ENCODE assay signal across 8 mouse cellular contexts in the genomic region with DNA sequence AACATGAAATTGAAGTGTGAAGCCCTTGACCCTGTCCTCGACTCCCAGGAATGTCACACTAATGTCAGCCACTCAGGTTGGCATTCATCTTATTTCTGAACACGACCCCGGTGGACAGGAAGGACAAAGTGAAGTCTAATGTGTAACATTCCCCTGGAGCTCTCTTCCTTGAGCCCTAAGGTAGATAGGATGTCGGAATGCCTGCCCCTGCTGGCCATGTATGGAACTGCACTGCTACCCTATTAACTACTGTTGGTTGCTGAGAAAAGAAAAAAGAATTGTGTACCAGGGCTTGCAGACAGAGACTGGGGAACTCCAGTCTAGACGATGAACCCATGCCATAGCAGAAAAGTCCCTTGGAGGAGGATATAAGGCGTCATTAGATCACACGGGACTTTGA.
DNase-seq lines count a peak whose midpoint lies in the region; ATAC-seq and TF ChIP-seq lines count a peak whose summit lies in the region.

No protein-coding gene starts in this region.

- H3K79me2 ChIP-seq in CH12.LX (replicated peaks; ENCODE audit: control insufficient read depth, extremely low read depth, insufficient read depth, poor library complexity, severe bottlenecking) = no peaks in the 10 kb centered on the region

- no peak overlapping the region for H3K4me2 ChIP-seq in intestine, postnatal 0 days (replicated peaks; ENCODE audit: low read depth)
- H3K4me2 ChIP-seq in intestine, embryonic 16.5 days (ENCODE audit: low read depth, low read length) = no peak overlapping the region
- no peak overlapping the region for H3K4me2 ChIP-seq in CH12.LX (ENCODE audit: insufficient read depth, low read depth, poor library complexity, severe bottlenecking)
- no peak overlapping the region for H3K4me2 ChIP-seq in midbrain, postnatal 0 days (ENCODE audit: low read depth, low read length, poor library complexity, severe bottlenecking)

- ATAC-seq in intestine, postnatal 0 days = no peak
- ATAC-seq in intestine, embryonic 16.5 days = no peak
- ATAC-seq in midbrain, postnatal 0 days (ENCODE audit: low FRiP score) = no peak
- no peak for ATAC-seq in erythroblast, adult 5-6 weeks (replicated peaks; ENCODE audit: low FRiP score, poor library complexity, severe bottlenecking)

- in situ Hi-C loops in CH12.LX (cut with MboI; ENCODE audit: low pct_ligation_motif_present, low pct_unique_long_range_greater_than_20kb, low sequenced_read_pairs) = no loop called here

- no peak overlapping the region for H3K9ac ChIP-seq in intestine, postnatal 0 days (ENCODE audit: low read depth, low read length)
- no peak overlapping the region for H3K9ac ChIP-seq in intestine, embryonic 16.5 days (ENCODE audit: low read depth, low read length)
- no peak overlapping the region for H3K9ac ChIP-seq in CH12.LX (ENCODE audit: insufficient read depth, low read depth)
- H3K9ac ChIP-seq in midbrain, postnatal 0 days (replicated peaks; ENCODE audit: low read length, poor library complexity, severe bottlenecking) = no peak overlapping the region

- no peak for TF ChIP-seq EP300 in CH12.LX (IDR thresholded peaks at IDR 0.05; ENCODE audit: low read length)

- no peaks in the 10 kb centered on the region for H3K27me3 ChIP-seq in intestine, postnatal 0 days (replicated peaks; ENCODE audit: control insufficient read depth, insufficient read depth, low read length)
- no peaks in the 10 kb centered on the region for H3K27me3 ChIP-seq in intestine, embryonic 16.5 days (replicated peaks; ENCODE audit: control insufficient read depth, insufficient read depth, low read length)
- no peaks in the 10 kb centered on the region for H3K27me3 ChIP-seq in CH12.LX (replicated peaks)
- no peaks in the 10 kb centered on the region for H3K27me3 ChIP-seq in midbrain, postnatal 0 days (ENCODE audit: insufficient read depth, low read length)

- no peaks in the 10 kb centered on the region for H3K4me1 ChIP-seq in intestine, postnatal 0 days (replicated peaks; ENCODE audit: control insufficient read depth, insufficient read depth, low read length)
- no peaks in the 10 kb centered on the region for H3K4me1 ChIP-seq in intestine, embryonic 16.5 days (ENCODE audit: control insufficient read depth, insufficient read depth, low read length)
- H3K4me1 ChIP-seq in CH12.LX (ENCODE audit: control insufficient read depth in 1 of 2, insufficient read depth in 2 of 2) = no peaks in the 10 kb centered on the region
- peaks cover 3% of the 10 kb centered on the region; the same call in 1 of the 2 replicates for H3K4me1 ChIP-seq in midbrain, postnatal 0 days (ENCODE audit: insufficient read depth, low read length)

- no peak; the same call in none of the 2 replicates for TF ChIP-seq RAD21 in CH12.LX (IDR thresholded peaks at IDR 0.05; ENCODE audit: low read depth, low read length)

- 30% methylated on average over 7 of the region's 7 CpGs for WGBS in intestine, postnatal 0 days
- WGBS in intestine, embryonic 16.5 days = 31% methylated on average over 7 of the region's 7 CpGs
- WGBS in midbrain, postnatal 0 days = 31% methylated on average over 7 of the region's 7 CpGs

- no peak for TF ChIP-seq POLR2A in CH12.LX (IDR thresholded peaks at IDR 0.05; ENCODE audit: low read depth, low read length)

- H3K4me3 ChIP-seq in intestine, postnatal 0 days (ENCODE audit: low read depth, low read length) = no peak overlapping the region
- H3K4me3 ChIP-seq in intestine, embryonic 16.5 days (ENCODE audit: low read length) = no peak overlapping the region
- no peak overlapping the region for H3K4me3 ChIP-seq in CH12.LX (replicated peaks in 1 of 3; ENCODE audit: low read depth in 2 of 3, low read length in 2 of 3, poor library complexity in 1 of 3)
- no peak overlapping the region for H3K4me3 ChIP-seq in midbrain, postnatal 0 days (ENCODE audit: low read depth, low read length)

- no peak overlapping the region for H3K27ac ChIP-seq in intestine, postnatal 0 days (ENCODE audit: low read depth, low read length)
- no peak overlapping the region for H3K27ac ChIP-seq in intestine, embryonic 16.5 days (ENCODE audit: low read length)
- no peak overlapping the region for H3K27ac ChIP-seq in CH12.LX (ENCODE audit: insufficient read depth, low read depth)
- H3K27ac ChIP-seq in midbrain, postnatal 0 days (ENCODE audit: low read depth, low read length) = no peak overlapping the region

- no peaks in the 10 kb centered on the region for H3K9me3 ChIP-seq in intestine, postnatal 0 days (ENCODE audit: control insufficient read depth)
- H3K9me3 ChIP-seq in intestine, embryonic 16.5 days (ENCODE audit: control insufficient read depth, low read length) = no peaks in the 10 kb centered on the region
- peaks cover 32% of the 10 kb centered on the region for H3K9me3 ChIP-seq in CH12.LX (replicated peaks; ENCODE audit: low read length)
- H3K9me3 ChIP-seq in midbrain, postnatal 0 days (ENCODE audit: low read length) = no peaks in the 10 kb centered on the region

- peak; percentile 88 for TF ChIP-seq CTCF in intestine, postnatal 0 days (IDR thresholded peaks at IDR 0.05; ENCODE audit: low read depth)
- TF ChIP-seq CTCF in CH12.LX (conservative IDR thresholded peaks at IDR 0.05 in 1 of 2, IDR thresholded peaks at IDR 0.05 in 1 of 2; ENCODE audit: low read depth in 2 of 2, low read length in 2 of 2) = peak; percentile 59 to 67; a peak in 3 of 4 replicates
- TF ChIP-seq CTCF in midbrain, postnatal 0 days (IDR thresholded peaks at IDR 0.05) = peak; percentile 90

- peak; percentile 15 for DNase-seq in CH12.LX (ENCODE audit: extremely low read depth)
- peak; percentile 83 for DNase-seq in ZHBTc4 (ENCODE audit: low read depth, low spot score)
- DNase-seq in embryo, embryonic 10.5 days (ENCODE audit: low spot score) = peak; percentile 82
- DNase-seq in kidney, postnatal 25 days = peak; percentile 49 to 68
- peak; percentile 71 for DNase-seq in midbrain, postnatal 0 days (ENCODE audit: low spot score)

- dilution Hi-C loops in CH12.LX (cut with MboI; ENCODE audit: extremely low pct_ligation_motif_present, extremely low pct_unique_long_range_greater_than_20kb, low sequenced_read_pairs) = no loop called here

- no peaks in the 10 kb centered on the region for H3K36me3 ChIP-seq in intestine, postnatal 0 days (ENCODE audit: control insufficient read depth, insufficient read depth)
- H3K36me3 ChIP-seq in intestine, embryonic 16.5 days (ENCODE audit: control insufficient read depth, insufficient read depth, low read length) = no peaks in the 10 kb centered on the region
- no peaks in the 10 kb centered on the region for H3K36me3 ChIP-seq in CH12.LX (replicated peaks in 1 of 2; ENCODE audit: control insufficient read depth in 1 of 2, insufficient read depth in 1 of 2, low read length in 1 of 2)
- H3K36me3 ChIP-seq in midbrain, postnatal 0 days (ENCODE audit: insufficient read depth, low read length) = 0 out of 2 replicates have a peak, but pooled peaks cover 4% of the 10 kb centered on the region

TF ChIP-seq in CH12.LX, 34 proteins besides CTCF, POLR2A, EP300 and RAD21:
- TF ChIP-seq ZKSCAN1 (IDR thresholded peaks at IDR 0.05; ENCODE audit: borderline replicate concordance, low read depth, low read length) = no peak
- TF ChIP-seq SMC3 (IDR thresholded peaks at IDR 0.05; ENCODE audit: low read depth, low read length) = no peak
- no peak for TF ChIP-seq E2F4 (IDR thresholded peaks at IDR 0.05; ENCODE audit: insufficient replicate concordance, low read depth, low read length)
- TF ChIP-seq ELF1 (IDR thresholded peaks at IDR 0.05; ENCODE audit: low read depth, low read length) = no peak
- no peak for TF ChIP-seq TCF12 (IDR thresholded peaks at IDR 0.05; ENCODE audit: low read depth, low read length)
- TF ChIP-seq SIN3A (IDR thresholded peaks at IDR 0.05; ENCODE audit: low read length) = no peak
- no peak for TF ChIP-seq HCFC1 (IDR thresholded peaks at IDR 0.05; ENCODE audit: low read depth, low read length)
- TF ChIP-seq CHD2 (IDR thresholded peaks at IDR 0.05; ENCODE audit: low read length) = no peak
- no peak for TF ChIP-seq MEF2A (IDR thresholded peaks at IDR 0.05; ENCODE audit: borderline replicate concordance, low read depth, low read length)
- TF ChIP-seq NELFE (IDR thresholded peaks at IDR 0.05; ENCODE audit: low read depth, low read length) = no peak
- TF ChIP-seq ETS1 (conservative IDR thresholded peaks at IDR 0.05; ENCODE audit: low read depth, low read length) = no peak
- no peak for TF ChIP-seq JUN (IDR thresholded peaks at IDR 0.05; ENCODE audit: insufficient read depth, low read depth, low read length)

Comparison
In these comparisons a context has a peak if more than half of its experiments do, and no peak if none do; other contexts are left out.
1. DNase-seq: peak in every context shown above with its lines; median percentile 83 in ZHBTc4; 82 in embryo, embryonic 10.5 days; 71 in midbrain, postnatal 0 days; 58 in kidney, postnatal 25 days; 15 in CH12.LX.